Mouse (Mus musculus) bone marrow macrophage, adult 2 months (primary cell): Measurements from ENCODE around the gene Eci2.

ENCODE experiments used
- CTCF ChIP-seq: IDR thresholded peaks from 2 replicates; pipeline ENCODE4 v1.5.1; 2012; ENCODE audit warnings: low read depth, mild to moderate bottlenecking, low read length, moderate library complexity
- POLR2A ChIP-seq: IDR thresholded peaks from 2 replicates; pipeline ENCODE4 v1.6.1; 2012; ENCODE audit warnings: mild to moderate bottlenecking, low read depth, low read length, borderline replicate concordance

DNA sequence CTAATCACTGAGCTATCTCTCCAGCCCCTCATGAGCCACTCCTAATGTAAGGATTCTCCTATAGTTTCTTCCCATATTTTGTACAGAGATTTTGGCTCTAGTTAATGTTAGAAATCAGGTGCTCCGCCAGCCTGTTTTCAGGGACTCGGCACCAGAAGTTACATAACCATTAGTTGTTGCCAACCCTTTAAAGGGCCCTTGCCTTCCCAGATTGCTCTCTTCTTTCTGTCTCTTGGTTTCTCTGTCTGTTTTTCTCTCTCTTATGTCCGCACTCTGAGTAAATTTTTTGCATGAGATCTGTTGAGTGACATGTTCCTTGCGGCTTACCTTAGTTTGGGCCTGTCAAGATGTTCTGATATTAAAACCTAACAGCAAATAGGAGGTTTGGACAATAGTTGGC is 50.8 kb downstream of the Eci2 start:
- TF ChIP-seq CTCF (no peak), POLR2A (no peak)
